Mouse (Mus musculus) megakaryocyte, adult 5-6 weeks (primary cell): ENCODE data around the gene Sytl1. TPM values are rescaled to one million over a fixed set of nuclear protein-coding genes. Genes with fewer than 3 reads are reported as not detected.
A peak's percentile ranks its signal among the peaks of the same experiment; 100 is the strongest.

Source experiments
- ATAC-seq: 2 replicates; pipeline ENCODE4 v1.8.0; 2016; ENCODE audit warnings: mild to moderate bottlenecking, inconsistent platforms; ENCODE audit not compliant: poor library complexity, severe bottlenecking
- total RNA-seq, 2 experiments: library from RNA; stranded (forward) in 1 of 2; stranded (reverse) in 1 of 2; fragments of 153-499, 151-499 nt in 1 of 2; fragments of 221-1000, 200-1000 nt in 1 of 2; gene quantifications; 2 replicates each; pipeline versions ENCODE4 v1.2.3 to v1.2.4; 2015 to 2017

The Sytl1 gene
- total RNA-seq, 2 experiments from 2014 or later = 1.9 to 3.7 TPM

- ATAC-seq = peak; percentile 77
Observed at GRCm38 (mm10) chr4:133250609-133251008, 12.3 kb downstream of the Sytl1 start.

DNA sequence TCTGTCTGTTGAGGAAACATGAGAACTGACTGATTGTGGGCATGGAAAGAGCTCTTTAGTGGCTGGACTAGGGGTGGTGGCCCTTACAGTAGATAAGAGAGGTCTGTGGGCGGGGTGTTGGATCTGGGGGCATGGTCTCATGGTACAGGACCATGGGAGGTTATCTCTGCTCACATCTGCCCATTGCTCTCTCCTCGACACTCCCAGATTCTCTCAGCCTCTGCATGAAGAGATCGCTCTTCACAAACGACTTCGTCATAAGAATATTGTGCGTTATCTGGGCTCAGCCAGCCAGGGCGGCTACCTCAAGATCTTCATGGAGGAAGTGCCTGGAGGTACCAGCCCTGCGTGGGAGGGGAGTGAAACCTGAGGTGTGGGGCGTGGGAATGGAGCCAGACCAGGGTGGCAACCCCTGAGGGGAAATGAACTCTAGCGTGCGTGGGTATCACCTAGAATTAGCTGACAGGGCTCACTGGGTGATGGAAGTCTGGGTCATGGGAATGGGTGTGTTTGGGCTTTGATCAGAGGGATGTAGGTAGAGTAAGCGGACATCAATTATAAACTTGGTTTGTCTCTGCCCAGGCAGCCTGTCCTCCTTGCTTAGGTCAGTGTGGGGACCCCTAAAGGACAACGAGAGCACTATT lies 15.0 kb downstream of the Sytl1 start:
- peak; percentile 49 for ATAC-seq

GRCm38 (mm10) chr4:133247072-133247471 lies 15.8 kb downstream of the Sytl1 start:
- ATAC-seq = no peak

DNA sequence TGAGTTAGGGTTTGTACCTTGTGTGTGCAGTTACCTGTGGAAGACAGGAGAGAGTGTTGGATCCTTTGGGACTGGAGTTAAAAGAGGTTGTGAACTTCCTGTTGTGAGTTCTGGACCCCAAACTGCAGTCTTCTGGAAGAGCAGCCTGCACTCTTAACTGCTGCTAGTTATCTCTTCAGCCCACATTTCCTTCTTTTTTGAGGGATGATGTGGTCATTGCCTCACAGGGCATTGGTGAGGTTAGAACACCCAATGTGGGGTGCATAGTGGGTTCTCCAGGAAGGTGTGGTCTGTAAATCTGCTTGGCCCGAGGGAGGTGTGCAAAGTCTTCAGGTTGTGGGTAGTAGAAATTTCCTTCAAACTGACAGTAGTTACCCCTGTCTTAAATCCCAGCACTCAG lies 18.6 kb downstream of the Sytl1 start:
- no peak for ATAC-seq

GRCm38 (mm10) chr4:133243538-133243937 lies 19.4 kb downstream of the Sytl1 start:
- no peak for ATAC-seq

DNA sequence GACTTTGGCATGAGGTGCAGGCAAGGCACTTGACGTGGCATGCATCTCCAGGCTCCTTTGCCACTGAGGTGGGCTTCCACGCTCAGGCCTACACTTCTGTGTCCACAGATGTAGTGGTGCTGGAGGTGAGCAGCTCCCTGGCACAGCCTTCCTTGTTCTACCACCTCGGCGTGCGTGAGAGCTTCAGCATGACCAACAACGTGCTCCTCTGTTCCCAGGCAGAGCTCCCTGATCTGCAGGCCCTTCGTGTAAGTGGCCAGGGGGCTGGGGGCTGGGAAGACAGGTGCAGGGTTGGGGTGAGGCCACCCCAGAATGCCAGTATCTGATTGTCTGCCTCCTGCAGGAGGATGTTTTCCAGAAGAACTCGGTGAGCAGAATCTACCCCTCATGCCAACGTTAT lies 20.2 kb downstream of the Sytl1 start:
- ATAC-seq = no peak

GRCm38 (mm10) chr4:133241910-133242309 lies 21.0 kb downstream of the Sytl1 start:
- no peak for ATAC-seq

GRCm38 (mm10) chr4:133240934-133241908 lies 21.7 kb downstream of the Sytl1 start:
- peak; percentile 81 for ATAC-seq

GRCm38 (mm10) chr4:133240490-133240921 lies 22.4 kb downstream of the Sytl1 start, which contains the start of gene Map3k6:
TSS of gene Map3k6 (plus strand) at chr4:133240818.
- peak; percentile 68 for ATAC-seq

DNA sequence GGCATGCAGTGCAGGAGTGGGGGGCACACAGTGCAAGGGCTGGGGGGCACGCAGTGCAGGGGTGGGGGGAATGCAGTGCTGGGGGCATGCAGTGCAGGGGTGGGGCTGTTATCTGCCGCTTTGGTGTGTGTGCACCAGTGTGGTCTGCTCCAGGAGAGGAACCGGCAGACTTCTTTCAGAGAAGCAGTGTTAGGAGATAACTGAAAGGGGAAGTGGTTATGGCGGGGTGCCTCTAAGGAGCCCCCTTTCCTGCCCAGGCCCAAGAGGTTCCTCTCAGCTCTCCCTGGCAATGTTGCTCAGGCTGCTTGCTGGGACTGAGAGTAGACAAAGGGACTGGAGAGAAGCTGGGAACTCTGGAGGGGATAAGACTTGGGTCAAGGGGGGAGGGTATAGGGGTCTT lies 25.0 kb downstream of the Sytl1 start:
- peak; percentile 43 for ATAC-seq

- ATAC-seq = no peak
Observed at GRCm38 (mm10) chr4:133235415-133235814, 27.5 kb downstream of the Sytl1 start.

DNA sequence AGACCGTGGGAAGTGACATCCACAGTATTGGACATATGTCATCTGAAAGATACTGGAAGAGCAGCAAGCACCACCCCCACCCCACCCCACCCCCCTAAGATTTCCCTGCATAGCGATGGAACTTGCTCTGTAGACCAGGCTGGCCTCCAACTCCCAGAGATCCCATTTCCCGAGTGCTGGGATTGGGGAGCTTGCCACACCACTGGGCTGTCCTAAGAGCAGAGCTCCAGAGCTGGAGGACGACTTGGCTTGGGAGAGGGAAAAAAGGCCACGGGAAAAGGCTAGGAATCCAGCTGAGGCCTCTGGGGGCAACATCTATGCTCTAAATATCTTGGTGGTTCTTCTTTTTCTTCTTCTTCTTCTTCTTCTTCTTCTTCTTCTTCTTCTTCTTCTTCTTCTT lies 28.1 kb downstream of the Sytl1 start:
- no peak for ATAC-seq

GRCm38 (mm10) chr4:133233285-133233976 lies 29.5 kb downstream of the Sytl1 start:
- ATAC-seq = peak; percentile 69

DNA sequence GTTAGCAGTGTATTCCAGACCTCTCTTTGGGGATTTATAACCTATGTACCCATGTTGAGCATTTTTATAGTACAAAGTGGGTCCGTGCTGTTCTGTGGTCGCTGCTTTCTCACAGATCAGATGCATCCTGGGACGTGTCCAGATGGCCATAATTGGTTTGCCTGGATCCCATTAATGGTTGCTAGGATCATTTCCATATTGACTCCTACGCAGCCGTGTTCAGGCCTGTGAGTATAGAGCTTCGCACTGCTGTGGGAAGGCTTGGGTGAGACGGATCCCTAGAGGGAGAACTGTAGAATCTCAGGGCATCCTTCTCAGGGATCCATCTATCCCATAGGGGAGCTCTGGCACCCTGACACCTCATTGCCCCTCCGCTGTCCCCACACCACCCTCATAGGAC lies 33.3 kb downstream of the Sytl1 start:
- no peak for ATAC-seq

GRCm38 (mm10) chr4:133227636-133228035 lies 35.3 kb downstream of the Sytl1 start:
- ATAC-seq = no peak

DNA sequence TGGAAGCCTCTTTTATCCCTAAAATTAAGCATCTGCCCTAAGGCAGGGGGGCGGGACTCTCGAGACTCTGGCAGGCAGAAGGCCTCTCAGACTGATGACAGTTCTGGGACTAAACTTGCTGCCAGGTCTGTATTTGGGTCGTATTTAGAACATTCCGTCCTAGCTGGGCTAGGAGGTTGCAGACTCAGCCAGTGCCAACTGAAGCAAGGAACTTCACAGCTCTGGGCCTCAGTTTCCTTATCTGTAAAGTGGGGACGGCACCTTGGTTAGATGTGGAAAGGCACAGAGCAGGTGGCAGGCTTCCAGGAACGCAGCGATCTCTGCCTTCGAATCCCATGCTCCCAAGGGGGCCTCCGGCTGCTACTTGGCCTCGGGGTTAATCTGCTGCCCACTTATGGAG lies 36.8 kb downstream of the Sytl1 start:
- no peak for ATAC-seq

GRCm38 (mm10) chr4:133223875-133224274 lies 39.0 kb downstream of the Sytl1 start:
- no peak for ATAC-seq

GRCm38 (mm10) chr4:133221701-133222100 lies 41.2 kb downstream of the Sytl1 start:
- ATAC-seq = no peak

GRCm38 (mm10) chr4:133220656-133221055 lies 42.3 kb downstream of the Sytl1 start:
- ATAC-seq = no peak

DNA sequence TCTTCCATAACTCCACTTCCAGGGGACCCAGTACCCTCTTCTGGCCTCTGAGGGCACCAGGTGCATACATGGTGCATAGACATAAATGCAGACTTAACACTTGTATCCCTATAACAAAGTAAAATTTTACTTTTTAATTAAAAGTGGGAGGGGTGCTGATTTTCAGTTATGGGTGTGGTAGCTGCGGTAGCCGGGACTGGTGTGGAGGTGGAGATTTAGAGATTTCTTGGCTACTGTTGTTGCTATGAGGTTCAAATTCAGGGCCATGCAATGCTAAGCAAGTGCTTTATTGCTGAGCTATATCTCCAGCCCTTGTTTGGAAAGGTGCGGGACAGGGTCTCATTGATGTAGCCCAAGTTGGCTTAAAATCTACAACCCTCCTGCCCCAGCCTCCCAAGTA lies 44.2 kb downstream of the Sytl1 start:
- no peak for ATAC-seq

DNA sequence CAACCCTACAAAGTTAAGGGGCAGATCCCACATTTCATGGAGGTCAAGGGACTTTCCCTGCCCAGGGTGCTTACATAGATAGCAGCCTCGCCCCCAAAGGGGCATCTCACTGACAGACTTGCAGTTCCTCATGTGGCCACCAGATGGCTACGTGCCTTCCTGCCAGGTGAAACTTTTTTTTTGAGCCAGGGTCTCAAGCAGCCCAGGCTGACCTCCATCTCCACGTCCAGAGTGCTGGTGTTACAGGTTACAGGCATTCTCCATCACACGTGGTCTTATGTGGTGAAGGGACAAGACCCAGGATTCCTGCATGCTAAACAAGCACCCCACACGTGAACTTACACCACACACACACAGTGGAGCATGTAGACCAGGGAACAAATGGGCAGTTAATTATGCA lies 45.3 kb downstream of the Sytl1 start:
- peak; percentile 57 for ATAC-seq
